Mouse (Mus musculus): ENCODE measurements around the gene Heatr5a. TPM values are rescaled to one million over a fixed set of nuclear protein-coding genes. Genes with fewer than 3 reads are reported as not detected.
A peak's percentile ranks its signal among the peaks of the same experiment; 100 is the strongest.

Gene Heatr5a
- total RNA-seq, 2 experiments from 2014 or later, result 8.9 to 9.8 TPM

DNA sequence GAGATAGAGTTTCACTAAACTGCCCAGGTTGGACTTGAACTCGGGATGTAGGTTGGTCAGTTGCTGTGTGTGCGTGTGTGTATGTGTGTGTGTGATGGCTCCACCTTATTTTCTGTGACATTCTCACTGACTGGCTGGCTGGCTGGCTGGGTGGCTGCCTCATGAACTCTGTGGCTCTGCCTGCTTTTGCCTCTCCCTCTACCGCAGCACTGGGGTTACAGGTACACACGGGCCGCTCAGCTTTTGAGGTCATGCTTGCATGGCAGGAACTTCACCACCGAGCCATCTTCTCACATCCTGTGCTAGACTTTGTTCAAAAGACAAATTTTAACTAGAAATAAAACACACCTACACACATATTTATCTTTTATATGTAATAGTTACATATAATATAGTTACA, 84.8 kb downstream of the Heatr5a start:
- DNase-seq (ENCODE audit: low spot score in 2 of 2), result no peak

DNA sequence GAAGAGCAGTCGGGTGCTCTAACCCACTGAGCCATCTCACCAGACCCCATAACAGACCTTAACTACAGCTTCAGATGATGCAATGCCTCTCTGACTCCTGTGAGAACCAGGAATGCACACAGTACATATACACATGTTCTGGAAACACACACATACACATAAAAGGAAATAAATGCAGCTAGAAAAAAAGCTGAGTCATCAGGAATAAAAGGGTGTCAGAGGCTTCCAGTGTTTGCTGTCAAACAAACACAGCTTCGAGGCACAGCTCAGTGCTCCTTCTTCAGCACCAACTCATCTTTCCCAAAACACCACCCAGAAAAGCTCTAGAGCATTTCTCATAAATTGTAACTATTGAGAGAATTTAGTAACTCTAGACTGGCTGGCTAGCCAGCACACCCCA, 86.3 kb downstream of the Heatr5a start:
- DNase-seq (ENCODE audit: low spot score in 2 of 2), result no peak

DNA sequence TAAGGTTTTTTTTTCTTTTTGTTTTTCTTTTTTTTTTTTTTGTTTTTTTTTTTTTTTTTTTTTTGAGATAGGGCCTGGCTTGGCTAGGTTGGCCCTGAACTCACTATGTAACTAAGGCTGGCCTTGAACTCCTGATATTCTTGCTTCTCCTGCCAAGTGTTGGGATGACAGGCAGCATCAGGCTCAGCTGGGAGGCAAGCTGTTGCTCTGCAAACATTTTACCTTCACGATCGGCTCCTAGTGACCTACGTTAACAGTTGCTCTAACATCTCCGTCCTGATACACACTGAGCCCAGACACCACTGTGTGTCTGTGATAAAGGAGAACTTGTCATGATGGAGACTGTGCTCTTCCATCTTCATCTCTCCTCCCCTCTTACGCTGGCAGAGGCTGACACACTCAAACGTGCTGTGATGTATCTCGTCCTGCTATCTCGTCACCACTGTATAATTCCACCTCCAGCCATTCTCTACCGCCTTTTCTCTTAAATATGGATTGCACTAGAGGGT, 87.8 kb downstream of the Heatr5a start:
- no peak for DNase-seq (ENCODE audit: low spot score in 2 of 2)

DNA sequence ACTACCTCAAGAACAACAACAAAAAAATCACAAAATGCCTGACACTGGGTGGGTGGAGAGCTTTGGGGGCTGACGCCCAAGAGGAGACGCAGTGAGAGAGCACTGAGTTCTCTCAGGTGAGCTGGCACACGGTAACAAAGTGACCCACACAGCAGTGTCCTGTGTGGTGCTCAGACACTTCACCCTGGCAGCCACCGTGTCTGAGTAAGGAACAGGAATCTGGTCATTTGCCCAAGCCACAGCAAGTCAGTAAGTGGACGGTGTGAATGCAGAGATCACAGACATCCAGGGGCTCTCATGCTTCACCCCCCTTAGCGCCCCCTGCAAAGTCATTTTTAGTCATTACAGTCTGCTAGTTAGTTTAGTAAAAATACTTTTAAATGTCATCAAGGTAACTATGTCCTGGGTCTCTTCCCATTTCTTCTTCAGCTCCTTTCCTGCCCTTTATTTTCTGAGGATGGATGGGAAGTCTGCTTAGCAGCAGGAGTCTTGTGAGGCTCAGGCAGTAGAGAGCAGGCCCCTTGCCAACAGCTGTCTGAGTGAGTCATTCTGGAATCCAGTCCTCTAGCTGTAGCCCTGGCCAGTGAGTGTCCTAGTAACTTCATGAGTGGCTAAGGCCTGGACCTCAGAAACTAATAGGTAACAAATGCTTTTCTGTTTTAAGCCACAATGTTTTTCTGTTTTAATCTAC, 88.4 kb downstream of the Heatr5a start:
- DNase-seq (ENCODE audit: low spot score in 2 of 2), result peak; percentile 21 to 39

DNA sequence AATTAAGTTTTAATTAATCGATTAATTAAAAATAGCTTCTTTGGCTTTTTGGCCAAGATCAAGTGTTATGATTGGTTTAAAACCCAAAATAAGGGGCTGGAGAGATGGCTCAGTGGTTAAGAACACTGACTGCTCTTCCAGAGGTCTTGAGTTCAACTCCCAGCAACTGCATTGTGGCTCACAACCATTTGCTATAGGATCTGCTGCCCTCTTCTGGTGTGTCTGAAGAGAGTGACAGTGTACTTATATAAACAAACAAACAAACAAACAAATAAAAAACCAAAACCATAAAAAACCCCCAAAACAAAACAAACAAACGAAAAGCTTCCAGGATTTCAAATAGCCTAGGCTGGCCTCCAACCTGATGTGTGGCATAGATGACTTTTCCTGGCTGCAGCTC, 89.3 kb downstream of the Heatr5a start:
- DNase-seq (ENCODE audit: low spot score in 2 of 2), result no peak

DNA sequence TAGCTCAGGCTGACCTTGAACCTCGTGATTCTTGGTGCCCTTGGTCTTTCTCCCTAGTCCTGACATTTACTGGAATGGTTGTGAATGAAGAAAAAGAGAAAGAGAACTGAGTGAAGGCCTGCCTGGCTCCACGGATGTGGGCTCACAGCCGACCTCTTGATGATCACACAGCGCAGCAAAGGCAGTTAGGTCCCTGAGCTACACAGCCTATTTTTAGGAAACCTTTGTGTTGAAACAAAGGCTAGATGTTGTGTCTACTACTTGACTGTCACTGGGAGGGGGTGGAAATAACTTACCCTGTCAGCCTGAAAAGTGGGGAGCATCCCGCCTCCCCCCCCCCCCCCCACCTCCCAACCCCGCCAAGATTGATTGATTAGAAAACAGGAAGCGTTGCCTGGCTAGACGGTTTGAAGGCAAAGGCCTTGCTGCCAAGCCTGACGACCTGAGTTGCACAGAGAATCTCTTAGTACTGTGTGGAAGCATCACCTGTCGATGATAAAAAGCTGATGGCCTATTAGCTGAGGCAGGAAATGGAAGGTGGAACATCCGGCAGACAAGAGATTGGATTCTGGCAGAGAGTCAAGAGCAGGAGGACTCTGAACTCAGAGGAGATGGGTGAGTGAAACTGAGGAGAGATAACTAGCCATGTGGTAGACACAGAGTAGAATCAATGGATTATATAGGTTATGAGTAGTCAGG, 99.5 kb downstream of the Heatr5a start:
- no peak for DNase-seq (ENCODE audit: low spot score in 2 of 2)

DNA sequence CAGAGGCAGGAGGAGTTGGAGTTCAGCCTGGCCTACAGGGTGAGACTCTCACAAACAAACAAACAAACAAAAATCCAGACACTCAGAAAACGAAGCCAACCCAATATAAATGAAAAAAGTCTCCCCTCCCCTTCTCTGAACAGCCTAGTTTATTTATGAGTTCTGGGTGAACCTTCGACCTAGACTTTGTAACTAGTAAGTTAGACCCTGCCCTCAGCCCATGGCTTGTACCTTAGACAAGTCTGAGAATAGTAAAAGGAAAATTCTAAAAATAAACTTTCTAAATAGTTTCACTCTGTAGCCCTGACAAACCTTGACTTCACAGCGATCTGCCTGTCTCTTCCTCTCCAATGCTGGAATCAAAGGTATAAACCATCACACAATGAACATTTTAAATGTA, 101.6 kb downstream of the Heatr5a start:
- no peak for DNase-seq (ENCODE audit: low spot score in 2 of 2)

DNA sequence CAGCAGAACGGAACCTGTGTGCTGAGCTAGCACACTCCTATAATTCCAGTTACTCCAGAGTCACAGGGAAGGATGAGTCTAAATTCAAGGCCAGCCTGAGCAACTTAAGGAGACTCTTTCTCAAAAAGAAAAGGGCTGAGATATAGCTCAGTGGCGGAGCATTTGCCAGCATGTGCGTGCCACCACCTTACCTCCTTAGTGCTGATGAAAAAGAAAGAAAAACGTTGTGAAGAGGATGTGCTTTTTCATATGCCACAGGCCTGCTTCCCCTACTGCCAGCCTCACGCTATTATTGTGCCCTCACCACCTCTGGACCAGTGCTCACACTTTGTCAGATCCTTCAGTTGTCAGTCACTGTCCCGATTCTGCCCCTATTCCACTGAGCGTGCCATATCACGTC, 104.0 kb downstream of the Heatr5a start:
- no peak for DNase-seq (ENCODE audit: low spot score in 2 of 2)

DNA sequence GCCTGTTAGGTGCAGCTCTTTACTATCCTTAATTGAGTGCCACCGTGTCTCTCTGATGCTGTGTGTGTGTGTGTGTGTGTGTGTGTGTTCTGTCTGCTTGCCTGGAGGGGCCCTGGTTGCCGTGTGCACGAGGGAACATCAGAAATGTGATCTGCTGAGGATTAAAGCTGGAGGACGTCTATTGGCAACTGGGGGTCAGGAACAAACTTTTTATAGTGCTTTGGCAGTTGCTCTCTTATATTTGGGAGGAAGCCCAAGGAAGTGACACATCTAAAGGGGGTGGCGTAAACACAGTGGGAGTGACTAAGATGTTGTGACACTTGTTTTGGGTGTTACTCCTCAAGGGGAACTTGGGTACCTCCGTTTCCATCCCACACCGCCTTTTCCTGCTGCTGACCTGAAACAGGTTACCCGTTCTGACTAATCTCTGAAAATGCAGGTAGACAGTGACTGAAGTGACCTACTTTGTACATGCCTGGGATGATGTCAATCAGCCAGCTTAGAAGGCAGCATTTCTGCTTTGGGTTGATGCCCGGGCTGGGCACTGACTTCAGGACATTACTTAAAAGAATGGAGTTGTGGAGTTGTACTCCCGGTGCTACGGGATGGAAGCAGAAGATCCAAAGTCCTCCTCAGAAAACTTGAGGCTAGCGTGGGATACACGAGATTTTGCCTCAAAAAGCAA, 104.8 kb downstream of the Heatr5a start:
- DNase-seq (ENCODE audit: low spot score in 2 of 2), result no peak

DNA sequence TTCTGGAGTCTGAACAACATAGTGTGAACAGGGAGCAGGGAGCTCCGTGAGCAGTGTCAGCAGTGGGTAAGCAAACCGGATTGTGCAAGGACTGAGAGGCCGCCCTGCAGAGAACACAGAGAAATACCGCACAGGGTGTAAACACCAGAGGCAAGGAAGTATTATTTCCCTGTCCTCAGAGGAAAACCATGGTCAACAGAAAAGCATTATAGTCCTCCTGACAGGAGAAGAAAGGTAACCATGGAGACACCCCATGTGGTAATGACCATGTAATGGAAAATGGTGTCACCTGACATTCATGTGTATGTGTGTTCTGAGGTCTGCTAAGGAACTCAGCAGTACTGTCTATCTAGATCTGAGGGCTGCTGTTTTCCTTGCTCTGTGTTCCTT, 105.3 kb downstream of the Heatr5a start:
- DNase-seq (ENCODE audit: low spot score in 2 of 2), result peak in 1 of 2 experiments; percentile 18

DNA sequence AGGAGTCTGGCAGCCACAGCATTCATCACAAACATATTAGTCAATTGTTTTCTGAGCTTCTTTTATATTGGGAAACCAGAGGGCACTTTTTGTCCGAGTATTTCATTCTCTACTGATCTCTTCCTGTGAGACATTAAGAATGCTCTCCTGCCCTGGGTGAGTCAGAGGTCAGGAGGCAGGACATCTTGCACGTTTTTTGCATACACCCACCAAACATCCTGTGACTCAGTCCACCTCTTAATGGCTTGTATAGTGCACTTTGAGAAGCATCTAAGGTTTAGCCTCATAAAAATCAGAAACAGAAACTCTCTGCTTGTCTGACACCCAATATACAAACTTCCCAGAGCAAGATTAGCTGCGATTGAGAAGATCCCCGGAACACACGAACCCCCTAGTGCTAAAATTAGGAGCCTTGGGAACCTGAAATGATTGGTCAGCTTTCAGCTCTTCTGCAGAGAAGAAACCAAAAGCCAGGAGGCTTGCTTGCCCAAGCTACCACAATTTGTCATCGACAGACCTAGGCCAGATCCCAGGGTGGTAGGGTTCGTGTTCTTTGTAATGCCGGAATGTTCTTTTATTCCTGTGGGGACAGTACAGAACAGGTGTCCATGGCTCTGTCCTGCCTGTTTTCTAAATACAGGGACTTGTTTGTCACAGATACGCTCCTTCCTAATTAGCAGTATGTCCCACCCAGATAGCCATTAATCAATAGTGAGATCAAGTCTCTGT, 105.9 kb downstream of the Heatr5a start:
- DNase-seq (ENCODE audit: low spot score in 2 of 2), result no peak

DNA sequence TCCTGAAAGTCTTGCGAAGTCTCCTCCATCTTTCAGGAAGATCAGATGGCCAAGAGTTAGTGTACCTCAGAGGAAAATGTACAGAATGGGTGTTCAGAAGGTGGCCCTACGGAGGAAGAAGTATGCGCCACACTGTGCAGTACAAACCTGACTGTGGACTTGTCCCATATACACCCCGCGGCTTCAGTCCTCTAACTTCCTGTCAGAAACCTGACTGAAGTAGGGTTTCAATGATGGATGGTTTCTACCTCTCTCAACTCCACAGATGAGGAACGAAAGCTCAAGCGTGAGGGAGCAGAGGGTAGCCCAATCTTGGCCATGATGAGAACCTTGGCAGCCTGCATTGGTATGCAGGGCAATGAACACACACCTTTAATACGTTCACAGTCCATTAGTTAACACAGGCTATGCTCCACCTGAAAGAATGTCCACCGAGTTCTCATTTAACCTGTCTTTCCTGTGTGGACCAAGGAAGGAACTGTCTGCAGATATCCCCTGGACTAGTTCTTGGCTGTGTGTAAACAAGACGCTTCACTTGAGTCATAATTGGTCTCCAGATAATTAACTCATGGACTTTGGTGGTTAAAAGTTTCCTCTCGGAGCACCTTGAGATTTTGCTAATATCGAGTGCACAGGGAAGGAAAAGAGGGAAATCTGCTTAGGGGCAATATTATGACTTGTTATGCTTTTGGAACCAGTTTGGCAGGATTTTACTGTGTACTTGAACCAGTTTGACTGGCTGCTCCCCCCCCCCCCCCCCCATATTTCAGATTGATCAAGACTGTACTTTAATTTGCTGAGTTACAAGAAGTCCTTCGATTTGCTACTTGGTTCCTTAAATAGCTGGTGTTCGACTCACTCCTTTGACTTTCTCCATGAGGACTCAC, 107.8 kb downstream of the Heatr5a start:
- DNase-seq (ENCODE audit: low spot score in 2 of 2), result no peak

DNA sequence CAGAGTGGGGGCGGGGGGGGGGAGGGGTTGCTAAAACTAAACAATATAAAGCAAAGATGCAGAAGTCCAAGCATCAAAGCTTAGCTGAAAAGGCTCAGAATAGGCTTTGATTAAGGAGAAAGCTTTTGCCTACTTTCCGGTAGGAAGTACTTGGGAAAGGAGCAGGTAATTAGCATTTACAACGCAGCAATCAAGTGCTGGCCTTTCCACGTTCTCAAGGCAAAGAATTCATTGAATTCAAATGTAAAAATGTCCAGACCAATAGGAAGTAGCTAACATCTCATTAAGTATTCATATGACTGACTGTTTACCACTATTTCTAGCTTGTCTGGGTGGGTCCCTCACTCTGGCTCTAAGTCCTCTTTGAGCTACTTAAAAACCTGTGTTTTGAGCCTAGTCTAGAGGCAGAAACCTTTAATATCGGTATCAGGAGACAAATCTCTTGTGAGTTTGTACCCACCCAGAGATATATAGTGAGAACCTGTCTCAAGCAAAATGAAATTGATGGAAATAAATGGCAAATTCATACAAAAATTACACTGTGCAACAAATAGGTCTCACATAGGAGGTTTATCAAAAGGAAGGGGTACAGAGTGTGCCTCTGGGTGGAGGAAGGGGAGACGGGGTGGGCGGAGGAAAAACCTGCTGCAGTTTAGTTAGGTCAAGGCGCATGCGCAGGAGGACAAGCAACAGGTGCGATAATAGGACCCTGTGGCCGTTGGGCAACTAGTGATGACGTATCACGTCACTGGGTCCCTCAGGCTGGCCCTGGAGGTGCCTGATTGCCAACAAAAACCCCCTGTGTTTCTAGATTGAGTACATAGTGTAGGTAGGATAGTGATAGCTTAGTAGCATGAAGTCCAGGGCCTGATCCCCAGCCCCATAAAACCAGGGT, 112.7 kb downstream of the Heatr5a start:
- DNase-seq (ENCODE audit: low spot score in 2 of 2), result no peak

DNA sequence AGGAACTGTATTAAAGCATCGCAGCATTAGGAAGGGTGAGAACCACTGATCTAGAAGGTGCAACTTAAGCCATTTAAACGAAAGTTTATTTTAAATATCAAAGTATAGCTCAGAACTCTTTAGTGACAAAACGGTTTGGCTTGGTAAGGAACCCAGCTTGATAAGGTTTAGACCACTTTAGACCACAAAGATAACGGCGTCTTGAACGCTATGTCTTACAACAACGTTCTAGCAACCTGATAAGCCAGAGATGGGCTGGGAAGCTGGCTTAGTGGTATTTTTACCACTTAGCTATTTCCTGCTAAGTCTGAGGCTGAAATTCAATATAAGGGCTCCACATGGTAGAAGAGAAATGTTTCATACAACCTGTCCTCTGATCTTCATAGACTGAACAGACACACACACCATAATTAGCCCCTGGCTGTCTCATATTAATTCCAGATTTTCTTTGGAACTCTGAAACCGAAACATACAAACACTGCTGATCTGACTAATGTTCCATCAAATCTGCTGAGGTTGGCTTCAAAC, 114.3 kb downstream of the Heatr5a start:
- no peak for DNase-seq (ENCODE audit: low spot score in 2 of 2)

DNA sequence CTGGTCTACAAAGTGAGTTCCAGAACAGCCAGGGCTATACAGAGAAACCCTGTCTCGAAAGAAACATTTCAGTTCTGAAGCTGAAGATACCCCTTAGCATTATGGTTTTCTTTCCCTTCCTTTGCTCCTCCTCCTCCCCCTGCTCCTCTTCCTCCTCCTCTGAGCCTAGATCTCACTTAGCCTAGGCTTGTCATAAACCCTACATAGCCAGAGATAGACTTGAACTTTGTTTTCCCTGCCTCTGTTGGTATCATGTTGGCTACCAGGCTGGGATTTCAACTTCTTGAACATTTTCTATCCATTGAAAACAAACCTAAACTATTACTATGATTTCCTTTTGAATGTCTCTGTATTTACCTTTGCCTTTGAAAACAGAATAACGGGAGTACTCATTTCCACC, 115.2 kb downstream of the Heatr5a start:
- DNase-seq (ENCODE audit: low spot score in 2 of 2), result no peak

DNA sequence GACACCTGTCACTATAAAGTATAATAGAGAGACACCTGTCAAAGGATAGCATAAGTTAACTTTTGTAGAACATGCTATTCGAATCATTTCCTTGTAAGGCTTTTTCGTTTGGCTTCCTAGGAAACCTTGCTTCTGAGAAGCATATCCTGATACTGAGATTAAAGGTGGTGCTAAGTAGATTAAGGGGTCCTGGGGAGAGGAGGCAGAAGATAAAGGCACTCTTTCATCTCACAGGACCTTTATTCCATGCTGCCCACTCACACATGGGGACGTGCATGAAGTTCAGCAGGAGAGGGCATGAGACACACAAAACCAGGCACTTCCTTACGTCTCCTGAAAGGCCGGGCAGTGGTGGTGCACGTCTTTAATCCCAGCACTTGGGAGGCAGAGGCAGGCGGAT, 115.7 kb downstream of the Heatr5a start:
- DNase-seq (ENCODE audit: low spot score in 2 of 2), result no peak

DNA sequence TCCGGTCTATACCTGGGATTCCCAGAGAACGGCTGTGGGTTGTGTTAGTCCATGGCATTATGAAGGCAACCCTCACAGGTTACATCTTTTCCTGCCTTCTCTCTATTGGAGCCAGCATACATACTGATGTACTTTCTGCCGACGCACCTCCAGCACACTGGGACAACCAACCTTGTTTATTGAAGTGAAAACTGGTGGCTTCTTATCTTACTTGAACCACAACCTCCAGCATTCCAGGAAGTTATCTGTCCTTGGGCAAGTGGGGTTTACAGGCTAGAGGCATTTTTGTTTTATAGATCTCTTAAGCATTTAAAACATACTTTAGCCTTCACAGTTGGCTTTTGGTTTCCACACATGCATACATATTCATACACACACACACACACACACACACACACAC, 119.5 kb downstream of the Heatr5a start:
- DNase-seq (ENCODE audit: low spot score in 2 of 2), result no peak

DNA sequence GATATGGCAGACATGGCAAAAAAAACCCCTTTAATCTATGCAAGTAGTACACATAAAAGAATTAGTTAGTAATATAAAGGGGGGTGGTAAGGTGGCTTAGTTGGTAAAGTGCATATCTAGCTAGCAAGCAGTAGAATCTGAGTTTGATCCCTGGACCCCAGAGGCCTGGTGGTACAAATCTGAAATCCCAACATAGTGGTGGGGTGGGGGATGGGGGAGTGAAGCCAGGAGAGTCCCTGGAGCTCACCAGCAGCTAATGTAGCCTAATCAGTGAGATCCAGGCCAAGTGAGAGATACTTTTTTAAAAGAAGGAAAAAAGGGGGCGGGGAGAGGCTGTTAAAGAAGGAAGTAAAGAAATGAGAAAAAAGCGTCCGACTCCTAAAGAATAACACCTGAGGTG, 120.0 kb downstream of the Heatr5a start:
- no peak for DNase-seq (ENCODE audit: low spot score in 2 of 2)

DNA sequence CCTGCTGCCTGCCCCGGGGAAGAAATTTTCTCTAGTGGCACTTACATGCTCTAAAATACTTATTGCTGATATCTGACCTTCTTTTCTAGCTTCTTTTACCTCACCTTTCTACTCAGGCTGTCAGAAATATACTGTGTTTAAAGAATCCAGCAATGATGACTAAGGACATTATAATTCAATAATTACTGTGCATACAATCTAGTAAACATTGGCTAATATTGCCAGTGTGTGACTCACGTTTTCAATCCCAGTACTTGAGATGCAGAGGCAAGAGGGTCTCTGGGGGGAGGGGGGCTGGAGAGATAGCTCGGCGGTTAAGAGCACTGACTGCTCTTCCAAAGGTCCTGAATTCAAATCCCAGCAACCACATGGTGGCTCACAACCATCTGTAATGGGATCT, 120.8 kb downstream of the Heatr5a start:
- no peak for DNase-seq (ENCODE audit: low spot score in 2 of 2)

All from layer of hippocampus, postnatal 10 days (tissue).